Mouse (Mus musculus) thymus, postnatal 14 days (tissue): ENCODE results near the gene Cideb.

Source experiments
- DNase-seq: peaks from one replicate; pipeline ENCODE4 v3.0.0; 2021

Cideb gene

DNA sequence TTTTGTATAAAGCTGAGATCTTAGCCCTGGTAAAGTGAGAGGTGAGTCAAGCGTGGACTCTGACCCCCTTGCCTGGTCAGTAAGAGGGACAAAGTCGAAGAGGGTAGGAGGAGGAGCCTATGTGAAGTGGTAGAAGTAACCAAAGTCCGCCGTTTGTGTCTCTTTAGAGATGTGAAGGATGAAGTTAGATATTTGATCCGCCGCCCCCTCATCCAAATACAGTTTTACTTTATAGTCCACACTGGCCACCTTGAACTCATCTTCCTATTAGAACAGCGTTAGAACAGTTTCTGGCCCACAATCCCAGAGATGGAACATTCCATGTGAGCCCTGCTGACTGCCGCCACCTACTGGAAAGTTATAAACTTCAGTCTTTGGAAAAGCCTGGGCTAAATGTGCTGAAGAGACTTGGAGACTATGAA is at the start of gene Cideb:
TSS of gene Cideb (minus strand) at position 96 of the 422 bp plus-strand sequence.
- DNase-seq: no peak

DNA sequence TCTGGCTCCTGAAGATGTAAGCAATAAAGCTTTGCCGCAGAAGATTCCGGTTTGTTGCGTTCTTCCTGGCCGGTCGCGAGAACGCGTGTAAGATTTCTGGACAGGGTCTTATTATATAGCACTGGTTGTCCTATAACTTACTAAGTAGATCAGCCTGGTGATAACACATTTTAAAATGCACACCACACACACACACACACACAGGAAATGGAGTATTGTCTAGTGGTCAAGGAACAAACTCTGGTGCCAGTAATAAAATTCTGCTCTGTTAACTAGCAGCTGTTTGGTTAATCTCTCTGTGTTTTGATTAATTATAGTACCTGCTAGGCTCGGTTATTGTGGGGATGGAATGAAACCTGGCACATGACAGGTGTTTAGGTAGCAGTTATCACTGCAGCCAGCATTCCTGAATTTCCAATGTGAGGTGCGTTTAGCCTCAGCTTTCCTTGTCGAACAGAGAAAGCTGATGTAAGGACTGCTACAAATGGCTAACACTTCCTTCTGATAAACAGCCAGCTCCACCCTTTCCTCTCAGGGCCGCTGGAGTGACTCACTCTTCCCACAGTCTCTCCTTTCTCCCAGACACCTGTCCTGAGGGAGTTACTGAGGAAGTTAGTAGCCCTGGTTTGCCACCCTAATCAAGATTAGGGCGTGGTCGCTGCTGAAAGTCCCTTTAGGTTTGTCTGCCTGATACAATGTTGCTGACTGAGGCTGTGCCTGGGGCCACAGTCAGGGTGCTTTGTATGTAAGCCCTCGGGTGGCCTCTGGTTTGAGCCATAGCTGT is 37.3 kb upstream of the Cideb start:
- DNase-seq: no peak

DNA sequence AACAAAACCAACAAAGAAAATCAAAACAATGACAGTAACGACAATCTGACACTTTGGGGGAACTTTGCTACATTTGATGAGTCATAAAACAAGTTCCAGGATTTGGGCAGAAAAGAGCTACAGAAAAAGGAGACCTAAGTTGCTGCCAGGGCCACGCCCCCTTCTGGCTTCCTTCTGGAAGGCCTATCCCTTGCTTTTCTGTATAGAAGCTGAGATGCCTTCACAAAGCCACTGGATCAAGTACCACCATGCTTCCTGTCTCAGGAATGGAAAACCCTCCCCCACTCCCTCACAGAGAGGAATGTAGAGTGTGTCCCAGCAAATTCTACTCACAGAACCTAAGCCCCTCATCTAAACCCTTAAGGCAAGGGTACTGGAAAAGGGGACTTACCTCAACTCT is 35.7 kb upstream of the Cideb start:
- no peak for DNase-seq

DNA sequence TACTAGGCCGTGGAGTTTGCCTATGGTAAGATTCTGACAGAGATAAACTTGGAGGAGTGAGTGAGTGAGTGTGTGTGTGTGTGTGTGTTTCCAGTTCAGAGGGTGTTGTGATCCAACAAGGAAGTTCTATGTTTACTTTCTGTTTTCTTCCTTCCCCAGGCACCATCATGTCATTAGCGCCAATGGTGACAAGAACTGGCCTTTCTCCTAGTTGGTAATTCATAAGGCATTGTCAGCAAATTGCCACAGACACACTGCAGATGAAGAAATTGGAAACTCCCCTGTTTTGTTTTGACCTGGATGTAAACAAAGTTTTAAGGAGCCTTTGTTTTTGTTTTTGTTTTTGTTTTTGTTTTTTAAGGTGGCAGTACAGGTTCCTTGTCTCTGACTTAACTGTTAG is 35.2 kb upstream of the Cideb start:
- DNase-seq: no peak

DNA sequence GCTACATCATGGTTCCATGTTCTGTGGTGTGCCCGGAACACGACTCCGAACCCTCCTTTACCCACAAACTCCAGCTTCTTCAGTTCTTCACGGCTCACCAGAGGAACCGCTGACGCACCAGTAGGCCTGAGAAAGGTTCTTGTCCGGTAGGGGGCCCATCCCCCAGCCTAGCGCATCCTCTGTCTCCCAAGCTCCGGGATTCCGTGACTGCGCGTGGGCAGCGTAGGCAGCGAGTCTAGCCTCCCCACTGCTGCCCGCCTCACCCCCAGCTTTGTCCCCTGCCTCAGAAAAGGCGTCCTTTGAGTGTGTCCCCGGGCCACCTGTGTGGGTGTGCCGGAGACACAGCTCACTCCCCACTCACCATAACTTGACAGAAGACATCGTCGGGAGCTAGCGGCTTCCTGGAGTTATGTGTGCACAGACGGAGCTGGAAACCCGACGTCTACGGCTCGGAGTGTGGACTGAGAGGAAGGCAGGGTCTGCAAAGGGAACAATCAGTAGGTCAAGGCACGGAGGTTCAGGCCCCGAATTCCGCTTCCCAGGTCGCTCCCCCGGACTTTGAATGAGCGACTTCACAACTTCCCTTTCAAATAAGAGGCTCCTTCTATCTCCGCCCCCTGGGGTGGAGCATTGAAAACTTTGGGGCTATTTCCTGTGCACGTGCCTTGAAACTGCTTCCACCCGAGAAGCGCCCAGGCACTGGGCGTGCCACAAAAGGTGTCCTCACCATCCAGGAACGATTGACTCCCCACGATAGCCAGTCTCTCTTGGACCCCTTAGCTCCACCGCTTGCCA is 30.2 kb upstream of the Cideb start, which contains the start of gene Ripk3:
TSS of gene Ripk3 (minus strand) at position 610 of the 795 bp plus-strand sequence.
- peak; percentile 80 for DNase-seq

- peak; percentile 9 for DNase-seq
Measured at GRCm38 (mm10) chr14:55787731-55788130, 29.5 kb upstream of the Cideb start.

DNA sequence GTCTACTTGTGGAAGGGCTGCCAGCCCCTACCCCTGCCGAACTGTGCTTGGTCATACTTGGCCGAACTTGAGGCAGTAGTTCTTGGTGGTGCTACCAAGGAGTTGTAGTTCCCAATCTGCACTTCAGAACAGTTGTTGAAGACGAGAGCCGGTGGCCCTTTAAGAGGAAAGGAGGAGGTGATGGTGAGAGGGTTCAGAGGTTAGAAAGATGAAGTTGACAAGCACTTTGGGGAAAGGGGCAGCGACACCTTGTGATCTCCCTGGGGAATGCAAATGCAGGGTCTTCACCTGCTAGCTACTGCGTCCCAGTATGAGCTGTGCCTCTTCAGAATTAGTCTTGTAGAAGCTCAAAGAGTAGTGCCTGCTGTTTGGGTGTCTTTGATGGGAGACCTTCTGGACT is 26.9 kb upstream of the Cideb start:
- peak; percentile 52 for DNase-seq

GRCm38 (mm10) chr14:55783958-55784235 is 25.6 kb upstream of the Cideb start, which contains the start of gene Adcy4:
TSS of gene Adcy4 (minus strand) at chr14:55784095.
- DNase-seq: peak; percentile 2

- DNase-seq: peak; percentile 2
Measured at GRCm38 (mm10) chr14:55783171-55783957, 25.1 kb upstream of the Cideb start.

DNA sequence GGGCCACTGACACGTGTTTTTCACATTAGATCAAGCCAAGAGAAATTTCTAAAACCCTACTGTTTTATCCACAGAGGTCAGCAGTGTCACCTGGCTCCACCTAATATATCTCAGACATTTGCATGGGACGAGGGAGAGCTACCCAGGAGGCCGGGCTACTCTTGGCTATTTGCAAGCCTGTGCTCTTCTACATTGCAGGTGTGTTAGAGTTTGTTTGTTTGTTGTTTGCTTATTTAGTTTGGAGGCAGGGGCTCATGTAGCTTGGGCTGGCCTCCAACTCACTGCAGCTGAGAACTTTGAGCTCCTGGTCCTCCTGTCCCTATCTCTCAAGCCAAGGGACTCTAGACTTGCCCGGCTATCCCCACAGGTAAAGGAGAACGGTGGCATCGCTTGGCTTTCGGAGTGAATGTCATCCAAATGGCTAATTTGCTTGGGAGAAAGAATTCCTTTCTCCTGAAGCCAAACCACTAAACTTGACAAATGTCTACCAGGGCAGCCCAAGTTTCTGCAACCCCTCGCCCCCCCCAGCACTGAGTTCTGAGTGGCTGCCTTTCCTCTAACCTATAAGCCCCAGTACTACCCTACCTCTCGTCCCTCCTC is 24.2 kb upstream of the Cideb start:
- peak; percentile 1 for DNase-seq

DNA sequence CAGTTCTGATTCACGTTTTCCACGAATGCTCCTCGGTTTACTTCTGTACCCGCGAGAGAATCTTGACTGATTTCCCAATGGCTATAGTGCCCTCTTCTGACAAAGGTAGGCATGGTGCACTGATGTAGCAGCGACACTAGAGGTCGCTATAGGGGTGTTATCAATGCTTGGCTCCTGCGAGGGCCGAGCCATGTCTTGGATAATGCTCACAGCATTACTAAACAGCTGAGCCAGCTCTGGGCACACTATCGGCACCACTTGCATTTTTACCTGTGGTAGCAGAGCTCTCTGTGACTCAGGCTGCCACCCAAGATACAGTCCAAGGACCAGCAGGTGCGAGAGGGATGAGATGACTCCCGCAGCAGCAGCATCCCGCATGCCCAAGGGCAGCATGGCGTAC is 23.1 kb upstream of the Cideb start:
- DNase-seq: peak; percentile 59

- peak; percentile 2 for DNase-seq
Measured at GRCm38 (mm10) chr14:55780736-55781135, 22.5 kb upstream of the Cideb start.

GRCm38 (mm10) chr14:55779656-55780055 is 21.4 kb upstream of the Cideb start:
- DNase-seq: peak; percentile 1

DNA sequence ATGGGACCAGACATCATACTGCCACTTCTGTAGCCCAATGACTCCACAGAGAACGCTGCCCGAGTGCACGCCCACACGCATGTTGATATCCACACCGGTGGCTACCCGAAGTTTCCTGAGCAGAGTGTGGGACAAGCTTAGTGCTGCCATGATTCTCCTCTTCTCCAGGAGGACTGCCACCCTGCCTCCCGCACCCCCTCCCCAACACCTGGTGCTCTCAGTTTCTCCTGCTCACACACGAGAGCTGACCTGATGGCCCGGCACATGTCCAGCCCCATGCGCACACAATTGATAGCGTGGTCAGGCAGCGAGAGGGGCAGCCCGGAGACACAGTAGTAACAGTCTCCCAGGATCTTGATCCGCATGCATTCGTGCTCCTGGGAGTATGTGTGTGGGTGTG is 20.4 kb upstream of the Cideb start:
- DNase-seq: peak; percentile 1

DNA sequence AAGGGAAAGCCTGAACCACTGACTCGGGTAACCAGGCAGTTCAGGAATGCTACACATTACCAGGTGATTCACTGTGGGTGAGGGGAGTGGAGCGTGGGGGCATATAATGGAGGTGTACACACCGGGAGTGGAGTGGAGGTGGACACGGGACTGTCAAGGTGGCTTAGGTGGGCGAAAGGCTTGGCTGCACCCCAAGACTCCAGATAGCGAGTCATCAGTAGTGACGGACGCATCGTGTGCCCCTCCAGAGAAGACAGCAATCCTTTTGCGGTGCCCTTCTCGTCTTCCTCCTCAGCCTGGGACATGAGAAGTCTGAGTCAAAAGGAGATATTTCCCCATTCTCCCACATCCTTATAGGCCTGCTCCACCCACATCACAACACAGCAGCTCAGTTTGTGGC is 19.5 kb upstream of the Cideb start:
- peak; percentile 1 for DNase-seq

DNA sequence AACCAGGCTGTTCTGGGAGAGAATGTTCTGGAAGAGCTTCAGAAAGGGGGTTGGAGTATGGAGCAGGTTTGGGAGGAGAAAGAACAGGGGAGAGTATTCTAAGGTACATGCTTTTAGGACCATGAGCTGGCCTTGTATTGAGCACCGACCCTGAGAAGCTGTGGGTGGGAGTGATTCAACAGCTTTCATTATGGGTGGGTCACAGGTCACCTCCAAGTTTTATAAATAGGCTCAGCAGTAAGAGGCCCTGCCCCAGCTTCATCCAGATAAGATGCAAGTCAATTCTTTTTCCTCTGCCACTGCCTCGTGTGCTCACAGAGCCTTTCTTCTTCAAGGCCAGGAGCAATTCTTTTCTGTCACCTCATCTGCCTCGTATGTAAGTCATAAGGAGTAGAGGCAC is 18.9 kb upstream of the Cideb start:
- DNase-seq: no peak

DNA sequence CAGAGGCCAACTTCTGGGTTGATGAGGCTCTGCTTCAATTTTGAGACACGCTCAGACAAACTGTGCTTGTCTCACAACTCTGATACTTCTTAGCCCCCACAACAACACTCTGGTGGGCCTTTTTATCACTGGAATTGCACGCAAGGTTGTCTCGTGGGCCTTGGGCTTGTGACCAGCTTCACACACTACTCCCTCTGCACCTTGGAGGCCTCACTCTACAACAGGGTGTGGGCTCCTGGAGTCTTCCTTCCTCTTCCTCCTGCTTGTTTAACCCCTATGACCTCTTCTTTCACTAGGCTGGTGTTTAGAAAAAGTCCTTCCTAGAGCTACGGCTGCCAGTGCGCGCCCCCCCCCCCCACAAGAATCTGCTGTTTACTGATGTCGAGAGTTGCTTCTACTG is 18.5 kb upstream of the Cideb start:
- no peak for DNase-seq

DNA sequence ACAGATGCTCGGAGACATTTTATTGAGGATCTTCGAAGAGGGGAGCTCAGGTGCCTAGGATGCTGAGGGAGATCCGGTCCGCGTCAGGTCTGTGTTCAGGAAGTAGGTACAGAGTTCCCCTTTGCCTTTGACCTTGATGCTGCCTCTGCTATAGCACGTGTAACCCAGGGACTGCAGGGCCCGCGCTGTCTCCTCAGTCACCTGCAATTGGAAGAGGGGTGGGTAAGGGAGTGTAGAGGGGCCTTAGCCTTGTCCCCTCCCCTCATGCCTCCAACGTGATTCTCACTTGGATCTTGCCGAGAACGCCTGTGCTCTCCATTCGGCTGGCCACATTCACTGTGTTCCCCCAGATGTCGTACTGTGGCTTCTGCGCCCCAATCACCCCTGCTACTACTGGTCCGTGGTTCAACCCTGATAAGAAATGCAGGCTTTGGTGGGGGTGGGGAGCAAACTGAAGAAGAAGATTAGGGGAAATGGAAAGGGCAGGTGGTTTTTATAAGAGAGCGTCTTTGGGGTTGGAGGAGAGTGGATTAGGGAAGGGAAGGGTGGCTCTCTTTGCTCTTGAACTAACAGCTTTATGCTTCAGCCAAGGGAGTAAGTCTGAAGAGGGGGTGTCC is 10.9 kb upstream of the Cideb start:
- DNase-seq: no peak

DNA sequence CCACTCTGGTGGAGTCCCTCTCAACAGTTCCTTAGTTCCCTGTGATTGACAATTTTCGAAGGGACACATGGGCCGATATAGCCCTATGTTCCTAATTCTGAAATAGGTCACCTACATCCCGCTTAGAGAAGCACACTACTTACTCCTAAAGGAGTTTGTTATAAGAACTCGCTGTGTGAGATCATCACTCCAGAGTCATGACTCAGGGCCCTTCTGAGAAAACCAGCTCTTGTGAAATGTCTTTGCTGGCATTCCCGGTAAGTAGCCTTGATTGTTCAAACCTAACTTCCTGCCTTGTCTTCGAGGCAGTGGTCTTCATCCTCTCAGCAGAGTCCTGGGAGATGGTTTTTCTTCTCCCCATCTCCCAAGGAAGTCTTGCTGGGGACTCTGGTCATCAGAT is 10.3 kb upstream of the Cideb start:
- no peak for DNase-seq

- DNase-seq: peak; percentile 19
Measured at GRCm38 (mm10) chr14:55767519-55768414, 9.5 kb upstream of the Cideb start.

- DNase-seq: no peak
Measured at GRCm38 (mm10) chr14:55765696-55766095, 7.4 kb upstream of the Cideb start, which contains the start of gene Ltb4r1. TSS of gene Ltb4r1 (plus strand) at chr14:55765962.
